Mouse (Mus musculus) embryonic facial prominence, embryonic 11.5 days (tissue): ENCODE measurements at regions not wholly inside any gene's neighbourhood (a gene's known extent, or its start where the extent isn't known, plus 50 kb on each side); places are given as distances from the start of the nearest gene placed in this dataset.

Experiments used
- ATAC-seq: fragments of 200-750 bp; cut with Nextera tagmentation; replicated peaks from 2 replicates; pipeline ENCODE4 v1.8.0; 2017; ENCODE audit warnings: low read depth; ENCODE audit not compliant: insufficient number of reproducible peaks, low FRiP score, low TSS enrichment
- DNase-seq: peaks from one replicate; pipeline ENCODE4 v3.0.0-alpha.2; 2015; ENCODE audit warnings: low spot score
- H3K27ac ChIP-seq: fragments of 300-500 bp; sonication (generic); replicated peaks from 2 replicates; pipeline ENCODE4 v1.5.1; 2014; ENCODE audit warnings: mild to moderate bottlenecking, low read depth, low read length, control low read depth
- H3K27me3 ChIP-seq: fragments of 300-500 bp; sonication (generic); 2 replicates; pipeline ENCODE4 v1.6.1; 2014; ENCODE audit warnings: mild to moderate bottlenecking, low read length, moderate library complexity, mixed read lengths; ENCODE audit not compliant: control insufficient read depth, insufficient read depth
- H3K36me3 ChIP-seq: fragments of 300-500 bp; sonication (generic); replicated peaks from 2 replicates; pipeline ENCODE4 v1.6.1; 2014; ENCODE audit warnings: low read depth, mild to moderate bottlenecking, low read length, moderate library complexity, mixed read lengths; ENCODE audit not compliant: control insufficient read depth, insufficient read depth
- H3K4me1 ChIP-seq: fragments of 300-500 bp; sonication (generic); 2 replicates; pipeline ENCODE4 v1.6.1; 2014; ENCODE audit warnings: low read length, mixed read lengths; ENCODE audit not compliant: control insufficient read depth, insufficient read depth
- H3K4me2 ChIP-seq: fragments of 300-500 bp; sonication (generic); 2 replicates; pipeline ENCODE4 v1.6.1; 2014; ENCODE audit warnings: low read depth, mild to moderate bottlenecking, control low read depth, low read length, moderate library complexity
- H3K4me3 ChIP-seq: fragments of 300-500 bp; sonication (generic); 2 replicates; pipeline ENCODE4 v1.5.1; 2014; ENCODE audit warnings: low read depth, low read length, control low read depth
- H3K9ac ChIP-seq: fragments of 300-500 bp; sonication (generic); replicated peaks from 2 replicates; pipeline ENCODE4 v1.6.1; 2014; ENCODE audit warnings: mild to moderate bottlenecking, control low read depth, low read length
- H3K9me3 ChIP-seq: fragments of 300-500 bp; sonication (generic); replicated peaks from 2 replicates; pipeline ENCODE4 v1.6.1; 2016; ENCODE audit warnings: mild to moderate bottlenecking, low read length, inconsistent platforms, mixed read lengths; ENCODE audit not compliant: control insufficient read depth
- WGBS: fragments of 180-500 bp; shearing (Covaris S2); extraction: QIAGEN DNeasy Blood & Tissue Kit; methylation state at CpG from one replicate; pipeline ENCODE4 v1.1.7; 2014; 5-methylcytosine and 5-hydroxymethylcytosine counted together

DNA sequence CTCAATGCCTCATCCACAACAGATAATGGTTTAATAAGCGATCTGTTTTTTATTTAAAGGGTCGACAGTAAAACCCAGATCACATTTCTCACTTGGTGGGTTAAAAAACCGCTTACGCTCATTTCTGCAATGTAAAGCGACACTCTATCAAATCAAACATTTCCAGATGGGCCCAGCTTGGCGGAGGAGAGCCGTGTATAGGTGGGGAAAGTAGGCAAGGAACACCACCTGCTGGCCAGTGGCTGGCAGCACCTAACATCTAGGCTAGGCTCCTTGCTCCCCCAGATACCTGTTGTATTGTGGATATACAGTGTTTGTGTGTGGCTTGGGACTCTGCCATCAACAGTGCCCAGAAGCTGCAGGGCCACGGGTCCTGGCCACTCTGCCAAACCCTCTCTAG, 50.1 kb upstream of the Ttc34 start:
- Histone ChIP-seq H3K27me3 (no peaks in the 10 kb centered on the region), H3K27ac (no peak overlapping the region; the same call in 1 of the 2 replicates), H3K36me3 (no peaks in the 10 kb centered on the region), H3K9me3 (no peaks in the 10 kb centered on the region), H3K4me1 (peaks cover 4% of the 10 kb centered on the region), H3K4me3 (no peak overlapping the region), H3K4me2 (no peak overlapping the region), H3K9ac (no peak overlapping the region)
- DNase-seq (peak; percentile 93), ATAC-seq (peak; percentile 71)
- WGBS = 30% methylated on average over 8 of the region's 8 CpGs
